Mouse (Mus musculus) olfactory bulb, adult 2 months (tissue): Measurements from ENCODE around the gene Pde6g.

ENCODE experiments used
- CTCF ChIP-seq: fragments of 200-500 bp; IDR thresholded peaks from 2 replicates; pipeline ENCODE4 v1.5.1; 2012; ENCODE audit warnings: low read depth, mild to moderate bottlenecking, low read length, moderate library complexity; ENCODE audit not compliant: insufficient read depth
- POLR2A ChIP-seq: fragments of 200-500 bp; IDR thresholded peaks from 2 replicates; pipeline ENCODE4 v1.6.1; 2012; ENCODE audit warnings: mild to moderate bottlenecking, low read depth, low read length, moderate library complexity; ENCODE audit not compliant: insufficient read depth

GRCm38 (mm10) chr11:120489054-120489761 lies 35.9 kb upstream of the Pde6g start:
- TF ChIP-seq POLR2A (no peak), CTCF (peak; percentile 33; the same call in 1 of the 2 replicates)
